Mouse (Mus musculus): ENCODE data around the gene Bnip3. TPM values are rescaled to one million over a fixed set of nuclear protein-coding genes. Genes with fewer than 3 reads are reported as not detected.

Gene Bnip3
- polyA plus RNA-seq, 1 experiment from 2014 or later = 71.9 TPM

- Histone ChIP-seq H3K4me3 (replicated peaks) (no peak overlapping the region), H3K27ac (no peak overlapping the region), H3K27me3 (peaks cover 21% of the 10 kb centered on the region), H3K9ac (replicated peaks) (no peak overlapping the region), H3K4me2 (replicated peaks) (no peak overlapping the region), H3K9me3 (no peaks in the 10 kb centered on the region; the same call in 1 of the 2 replicates), H3K36me3 (no peaks in the 10 kb centered on the region), H3K4me1 (replicated peaks) (no peaks in the 10 kb centered on the region)
- no peak for ATAC-seq
- 89% methylated on average over 3 of the region's 3 CpGs for WGBS
Observed at GRCm38 (mm10) chr7:138934523-138934922, 25.2 kb upstream of the Bnip3 start.

- no peak overlapping the region for H3K9ac ChIP-seq (replicated peaks)
- H3K27ac ChIP-seq = no peak overlapping the region
- H3K36me3 ChIP-seq = no peaks in the 10 kb centered on the region
- H3K27me3 ChIP-seq = no peaks in the 10 kb centered on the region
- H3K4me3 ChIP-seq (replicated peaks) = no peak overlapping the region
- H3K4me1 ChIP-seq (replicated peaks) = no peaks in the 10 kb centered on the region
- no peaks in the 10 kb centered on the region; the same call in 1 of the 2 replicates for H3K9me3 ChIP-seq
- H3K4me2 ChIP-seq (replicated peaks) = no peak overlapping the region
- no peak for ATAC-seq
- WGBS = 87% methylated on average over 4 of the region's 4 CpGs
Observed at GRCm38 (mm10) chr7:138928456-138928855, 19.1 kb upstream of the Bnip3 start.

- Histone ChIP-seq H3K36me3 (no peaks in the 10 kb centered on the region), H3K4me2 (replicated peaks) (no peak overlapping the region), H3K9ac (replicated peaks) (no peak overlapping the region), H3K4me1 (replicated peaks) (peaks cover 10% of the 10 kb centered on the region), H3K27ac (no peak overlapping the region), H3K9me3 (no peaks in the 10 kb centered on the region), H3K4me3 (replicated peaks) (no peak overlapping the region), H3K27me3 (no peaks in the 10 kb centered on the region)
- no peak for ATAC-seq
- WGBS = 11% methylated on average over 3 of the region's 3 CpGs
Observed at GRCm38 (mm10) chr7:138923756-138924425, 14.6 kb upstream of the Bnip3 start.

- WGBS = 95% methylated on average over 8 of the region's 8 CpGs
- Histone ChIP-seq H3K27me3 (no peaks in the 10 kb centered on the region), H3K4me1 (replicated peaks) (peaks cover 11% of the 10 kb centered on the region), H3K27ac (no peak overlapping the region), H3K9me3 (no peaks in the 10 kb centered on the region), H3K36me3 (no peaks in the 10 kb centered on the region), H3K4me2 (replicated peaks) (no peak overlapping the region), H3K9ac (replicated peaks) (no peak overlapping the region), H3K4me3 (replicated peaks) (no peak overlapping the region)
- ATAC-seq = no peak
Observed at GRCm38 (mm10) chr7:138921611-138922010, 12.3 kb upstream of the Bnip3 start.

- no peaks in the 10 kb centered on the region for H3K36me3 ChIP-seq
- peaks cover 11% of the 10 kb centered on the region for H3K4me1 ChIP-seq (replicated peaks)
- H3K27me3 ChIP-seq = no peaks in the 10 kb centered on the region
- H3K4me2 ChIP-seq (replicated peaks) = peak overlapping the region; percentile 59
- WGBS = 6% methylated on average over 26 of the region's 26 CpGs
- H3K9me3 ChIP-seq = no peaks in the 10 kb centered on the region
- H3K4me3 ChIP-seq (replicated peaks) = peak overlapping the region; percentile 32
- ATAC-seq = 0 out of 2 replicates have a peak, but pooled peaks have one; percentile 30
- H3K27ac ChIP-seq = no peak overlapping the region
- H3K9ac ChIP-seq (replicated peaks) = peak overlapping the region; percentile 57
Observed at GRCm38 (mm10) chr7:138919156-138919944, 10.0 kb upstream of the Bnip3 start.

- WGBS = 76% methylated on average over 3 of the region's 3 CpGs
- Histone ChIP-seq H3K27me3 (peaks cover 13% of the 10 kb centered on the region), H3K9me3 (no peaks in the 10 kb centered on the region), H3K4me3 (replicated peaks) (no peak overlapping the region), H3K4me2 (replicated peaks) (no peak overlapping the region), H3K27ac (no peak overlapping the region), H3K9ac (replicated peaks) (no peak overlapping the region), H3K4me1 (replicated peaks) (peaks cover 11% of the 10 kb centered on the region), H3K36me3 (no peaks in the 10 kb centered on the region)
- no peak for ATAC-seq
Observed at GRCm38 (mm10) chr7:138913616-138914015, 4.3 kb upstream of the Bnip3 start.

GRCm38 (mm10) chr7:138910193-138910562 is 859 bp upstream of the Bnip3 start:
- 0 out of 2 replicates have a peak overlapping the region, but pooled peaks have one; percentile 30 for H3K27ac ChIP-seq
- ATAC-seq = no peak
- H3K4me3 ChIP-seq (replicated peaks) = peak overlapping the region; percentile 76
- peaks cover 33% of the 10 kb centered on the region for H3K4me1 ChIP-seq (replicated peaks)
- H3K36me3 ChIP-seq = no peaks in the 10 kb centered on the region
- peak overlapping the region; percentile 79 for H3K4me2 ChIP-seq (replicated peaks)
- WGBS = 21% methylated on average over 7 of the region's 7 CpGs
- peaks cover 13% of the 10 kb centered on the region for H3K27me3 ChIP-seq
- H3K9me3 ChIP-seq = no peaks in the 10 kb centered on the region
- H3K9ac ChIP-seq (replicated peaks) = peak overlapping the region; percentile 87

- Histone ChIP-seq H3K4me2 (replicated peaks) (peak overlapping the region; percentile 79), H3K4me3 (replicated peaks) (peak overlapping the region; percentile 76), H3K4me1 (replicated peaks) (peaks cover 33% of the 10 kb centered on the region), H3K27ac (peak overlapping the region; percentile 58), H3K9me3 (no peaks in the 10 kb centered on the region), H3K27me3 (peaks cover 13% of the 10 kb centered on the region), H3K9ac (replicated peaks) (peak overlapping the region; percentile 87), H3K36me3 (no peaks in the 10 kb centered on the region)
- 2% methylated on average over 10 of the region's 10 CpGs for WGBS
- ATAC-seq = no peak; the same call in 1 of the 2 replicates
Observed at GRCm38 (mm10) chr7:138908768-138909276, 497 bp downstream of the Bnip3 start.

GRCm38 (mm10) chr7:138907976-138908375 is 1.3 kb downstream of the Bnip3 start:
- Histone ChIP-seq H3K27me3 (peaks cover 13% of the 10 kb centered on the region), H3K4me3 (replicated peaks) (no peak overlapping the region), H3K9me3 (no peaks in the 10 kb centered on the region), H3K27ac (no peak overlapping the region), H3K4me1 (replicated peaks) (peaks cover 33% of the 10 kb centered on the region), H3K36me3 (no peaks in the 10 kb centered on the region), H3K9ac (replicated peaks) (0 out of 2 replicates have a peak overlapping the region, but pooled peaks have one; percentile 16), H3K4me2 (replicated peaks) (peak overlapping the region; percentile 79)
- ATAC-seq = no peak
- 57% methylated on average over 5 of the region's 5 CpGs for WGBS

- Histone ChIP-seq H3K9me3 (no peaks in the 10 kb centered on the region), H3K27ac (no peak overlapping the region), H3K4me1 (replicated peaks) (peaks cover 33% of the 10 kb centered on the region), H3K4me2 (replicated peaks) (peak overlapping the region; percentile 34), H3K9ac (replicated peaks) (0 out of 2 replicates have a peak overlapping the region, but pooled peaks have one; percentile 20), H3K27me3 (peaks cover 13% of the 10 kb centered on the region), H3K4me3 (replicated peaks) (no peak overlapping the region), H3K36me3 (no peaks in the 10 kb centered on the region)
- ATAC-seq = no peak
- 9% methylated on average over 7 of the region's 7 CpGs for WGBS
Observed at GRCm38 (mm10) chr7:138907043-138907442, 2.3 kb downstream of the Bnip3 start.

- no peak overlapping the region for H3K4me3 ChIP-seq (replicated peaks)
- no peak overlapping the region for H3K27ac ChIP-seq
- H3K36me3 ChIP-seq = no peaks in the 10 kb centered on the region
- peak overlapping the region; percentile 34 for H3K4me2 ChIP-seq (replicated peaks)
- no peak overlapping the region for H3K9ac ChIP-seq (replicated peaks)
- peaks cover 8% of the 10 kb centered on the region for H3K27me3 ChIP-seq
- ATAC-seq = no peak
- H3K9me3 ChIP-seq = no peaks in the 10 kb centered on the region
- H3K4me1 ChIP-seq (replicated peaks) = peaks cover 33% of the 10 kb centered on the region
- 78% methylated on average over 1 of the region's 1 CpGs for WGBS
Observed at GRCm38 (mm10) chr7:138906441-138906840, 2.9 kb downstream of the Bnip3 start.

- ATAC-seq = no peak
- H3K9me3 ChIP-seq = no peaks in the 10 kb centered on the region
Observed at GRCm38 (mm10) chr7:138903886-138904435, 5.4 kb downstream of the Bnip3 start.

More at GRCm38 (mm10) chr7:138903886-138904435, 5.4 kb downstream of the Bnip3 start:
- no peak overlapping the region for H3K9ac ChIP-seq (replicated peaks)
- WGBS = 87% methylated on average over 7 of the region's 7 CpGs
- no peak overlapping the region for H3K4me3 ChIP-seq (replicated peaks)
- H3K36me3 ChIP-seq = no peaks in the 10 kb centered on the region
- no peak overlapping the region for H3K4me2 ChIP-seq (replicated peaks)
- no peaks in the 10 kb centered on the region for H3K27me3 ChIP-seq
- no peak overlapping the region for H3K27ac ChIP-seq
- peaks cover 25% of the 10 kb centered on the region for H3K4me1 ChIP-seq (replicated peaks)

Data from midbrain, embryonic 13.5 days (tissue).